Mouse (Mus musculus): ENCODE measurements at regions not wholly inside any gene's neighbourhood (a gene's known extent, or its start where the extent isn't known, plus 50 kb on each side); places are given as distances from the start of the nearest gene placed in this dataset.

- no peak for TF ChIP-seq CTCF (IDR thresholded peaks at IDR 0.05)
- TF ChIP-seq EP300 (IDR thresholded peaks at IDR 0.05): no peak
Observed at GRCm38 (mm10) chr12:71416968-71417367, 107.3 kb downstream of the Dact1 start.

All from lung, postnatal 0 days (tissue).